Mouse (Mus musculus): ENCODE data around the gene Notch2.

Notch2 gene

GRCm38 (mm10) chr3:98013401-98014281 is at the start of gene Notch2:
Gene Notch2 (plus strand): TSS chr3:98013527.
- ATAC-seq (ENCODE audit: insufficient number of reproducible peaks, low FRiP score, low TSS enrichment): peak; percentile 28; the same call in 1 of the 2 replicates

DNA sequence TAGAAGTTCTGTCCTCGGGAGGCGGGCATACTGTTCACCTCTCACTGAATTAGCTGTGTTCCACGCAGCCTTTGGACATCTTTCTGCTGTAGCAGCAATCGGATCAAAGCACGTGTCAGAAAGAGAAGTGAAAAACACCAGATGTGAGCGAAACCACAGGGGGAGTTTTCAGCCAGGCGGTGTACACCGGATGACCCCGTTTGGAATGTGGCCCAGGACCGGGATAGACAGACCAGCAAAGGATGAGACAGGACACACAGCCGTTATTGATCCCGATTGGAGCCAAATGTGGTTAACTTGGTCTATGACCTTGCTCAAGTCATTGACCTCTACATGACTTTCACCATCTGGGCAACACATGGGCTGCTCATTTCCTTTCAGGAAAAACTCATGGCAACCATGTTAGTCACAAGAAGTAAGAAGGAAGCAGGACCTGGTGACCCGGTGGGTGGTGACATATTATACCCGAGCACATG is 48.4 kb upstream of the Notch2 start:
- ATAC-seq (ENCODE audit: insufficient number of reproducible peaks, low FRiP score, low TSS enrichment): no peak

- no peak for ATAC-seq (ENCODE audit: insufficient number of reproducible peaks, low FRiP score, low TSS enrichment)
Observed at GRCm38 (mm10) chr3:97967627-97968026, 45.7 kb upstream of the Notch2 start.

DNA sequence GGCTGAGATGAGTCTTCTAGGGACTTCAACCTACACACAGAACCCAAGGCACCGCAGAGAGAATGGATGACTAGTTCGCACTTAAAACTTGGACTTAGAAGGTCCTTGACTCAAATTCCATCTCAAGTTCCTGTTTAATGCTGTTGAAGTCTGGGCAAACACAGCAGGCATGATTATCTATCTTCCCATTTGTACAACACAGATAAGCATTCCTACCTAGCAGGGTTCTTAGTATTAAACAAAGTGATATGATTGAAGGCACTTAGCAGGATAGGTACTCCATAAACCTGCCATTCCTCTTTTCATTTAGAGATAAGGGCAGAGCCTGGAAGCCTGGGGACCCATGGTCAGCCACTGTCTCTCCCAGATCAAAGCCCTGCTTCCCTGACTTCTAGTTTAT is 45.1 kb upstream of the Notch2 start:
- no peak for ATAC-seq (ENCODE audit: insufficient number of reproducible peaks, low FRiP score, low TSS enrichment)

DNA sequence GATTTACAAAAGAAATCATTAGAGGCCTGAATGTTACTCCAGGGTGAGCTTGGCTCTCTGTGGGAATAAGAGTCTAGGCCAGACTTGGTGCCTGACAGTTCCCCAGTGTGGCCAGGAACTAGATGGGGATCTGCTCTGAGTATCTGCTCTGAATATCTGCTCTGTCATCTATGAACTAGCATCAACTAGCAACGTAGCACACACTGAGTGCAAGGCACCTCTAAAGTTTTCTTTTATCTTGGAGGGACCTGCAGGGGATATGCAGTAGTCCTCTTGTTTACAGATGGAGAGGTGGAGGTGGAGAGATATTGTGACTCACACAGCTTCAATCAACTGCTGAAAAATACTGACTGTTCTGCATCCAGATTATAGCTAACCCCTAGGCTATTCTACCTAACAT is 44.3 kb upstream of the Notch2 start:
- no peak for ATAC-seq (ENCODE audit: insufficient number of reproducible peaks, low FRiP score, low TSS enrichment)

DNA sequence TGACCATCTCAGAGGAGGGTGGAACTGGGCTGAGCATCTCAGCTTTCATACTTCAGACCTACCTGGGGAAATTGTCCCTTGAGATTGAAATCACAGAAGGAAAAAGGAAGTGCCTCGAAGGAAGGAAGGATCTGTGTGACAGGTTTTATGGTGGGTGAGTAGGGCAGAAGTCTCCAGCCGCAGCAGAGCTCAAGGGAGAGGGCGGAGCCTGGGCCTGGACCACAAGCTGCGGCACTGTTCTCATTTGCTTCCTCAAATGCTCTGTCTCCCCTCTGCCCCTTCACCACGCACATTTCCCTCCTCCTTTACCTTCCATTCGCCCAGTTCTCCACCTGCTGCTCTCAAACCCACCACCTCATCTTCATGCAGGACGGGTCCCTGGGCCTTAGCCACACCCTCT is 42.2 kb upstream of the Notch2 start:
- no peak for ATAC-seq (ENCODE audit: insufficient number of reproducible peaks, low FRiP score, low TSS enrichment)

GRCm38 (mm10) chr3:97972200-97972599 is 41.1 kb upstream of the Notch2 start:
- no peak for ATAC-seq (ENCODE audit: insufficient number of reproducible peaks, low FRiP score, low TSS enrichment)

- ATAC-seq (ENCODE audit: insufficient number of reproducible peaks, low FRiP score, low TSS enrichment): no peak
Observed at GRCm38 (mm10) chr3:97972707-97973106, 40.6 kb upstream of the Notch2 start.

DNA sequence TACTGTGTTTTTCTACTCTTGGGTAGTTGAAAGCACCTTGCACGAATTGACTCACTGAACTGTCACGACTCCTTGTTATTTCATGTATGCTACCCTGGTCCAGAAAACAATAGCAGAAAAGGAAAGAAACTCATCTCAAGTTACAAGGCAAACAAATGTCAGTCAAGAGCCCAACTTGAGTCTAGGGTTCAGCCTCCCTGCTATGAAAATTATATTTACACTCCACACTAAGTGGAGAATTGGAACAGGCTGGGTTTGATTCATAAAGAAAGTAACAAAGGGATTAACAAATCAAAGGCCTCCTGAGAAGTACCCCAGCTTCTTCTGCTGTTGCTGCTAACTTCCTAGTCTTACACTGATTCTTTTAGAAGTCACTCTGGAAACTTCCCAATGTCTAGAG is 40.0 kb upstream of the Notch2 start:
- ATAC-seq (ENCODE audit: insufficient number of reproducible peaks, low FRiP score, low TSS enrichment): no peak

DNA sequence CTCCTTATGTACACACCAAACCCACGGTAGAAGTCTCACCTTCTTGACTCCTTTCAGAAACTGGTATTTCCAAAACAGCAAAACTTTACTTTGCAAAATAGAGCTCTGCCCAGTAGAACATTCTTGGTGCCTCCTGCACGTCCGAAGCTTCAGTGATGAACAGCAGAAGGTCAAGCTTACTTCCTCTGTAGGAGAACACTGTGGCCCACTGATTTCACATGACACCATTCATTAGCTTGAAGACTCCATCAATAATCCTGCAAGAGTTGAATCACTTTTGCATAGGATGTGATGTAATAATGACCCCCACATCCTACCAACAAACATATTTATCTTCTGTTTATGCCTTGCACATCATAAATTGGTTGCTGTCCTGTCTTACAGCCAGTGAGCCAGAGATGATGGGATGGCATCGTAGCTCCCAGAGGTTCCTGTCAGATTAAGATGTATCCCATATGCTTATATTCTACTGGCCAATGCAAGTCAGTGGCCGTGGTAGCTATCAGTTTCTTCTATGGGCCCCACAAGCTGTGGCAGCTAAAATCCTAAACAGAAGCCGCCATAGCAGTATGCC is 39.0 kb upstream of the Notch2 start:
- ATAC-seq (ENCODE audit: insufficient number of reproducible peaks, low FRiP score, low TSS enrichment): no peak

DNA sequence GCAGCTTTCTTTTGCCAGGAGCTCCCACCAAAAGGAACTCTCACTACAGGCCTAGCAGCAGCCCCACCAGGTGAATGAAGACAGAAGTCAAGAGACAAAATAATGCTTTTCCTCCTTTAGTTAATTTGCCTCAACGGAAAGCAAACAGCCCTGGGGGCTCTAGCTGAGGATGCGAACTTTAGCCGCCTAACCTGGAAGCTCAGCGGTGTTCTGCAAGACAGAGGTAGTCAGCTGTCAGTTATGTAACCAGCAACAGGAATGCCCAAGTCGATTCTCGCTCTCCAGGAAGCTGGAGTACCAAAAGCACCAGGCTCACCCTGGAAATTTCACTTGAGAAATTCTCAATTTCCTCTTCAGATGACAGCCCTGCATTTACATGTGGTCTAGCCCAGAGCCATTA is 36.6 kb upstream of the Notch2 start:
- ATAC-seq (ENCODE audit: insufficient number of reproducible peaks, low FRiP score, low TSS enrichment): no peak

DNA sequence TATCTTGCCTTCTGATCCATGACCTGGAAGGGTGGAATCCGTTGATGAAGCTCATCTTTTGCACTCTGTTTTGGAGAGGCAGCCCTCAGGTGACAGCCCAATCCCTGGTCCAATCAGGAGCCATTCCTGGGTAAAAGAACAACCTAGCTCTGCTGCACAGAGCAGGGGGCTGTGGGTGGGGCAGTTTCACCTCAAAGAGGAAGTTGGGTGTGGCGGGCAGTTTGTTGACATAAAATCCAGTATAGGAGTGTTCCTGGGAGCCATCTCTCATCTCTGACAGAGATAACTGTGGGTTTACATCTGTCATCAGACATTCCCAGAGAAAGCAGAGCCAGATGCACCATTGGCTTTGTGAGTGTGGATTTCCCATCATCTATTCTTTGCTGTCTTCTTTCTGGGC is 34.6 kb upstream of the Notch2 start:
- ATAC-seq (ENCODE audit: insufficient number of reproducible peaks, low FRiP score, low TSS enrichment): no peak

GRCm38 (mm10) chr3:97980683-97981327 is 32.5 kb upstream of the Notch2 start:
- ATAC-seq (ENCODE audit: insufficient number of reproducible peaks, low FRiP score, low TSS enrichment): no peak

DNA sequence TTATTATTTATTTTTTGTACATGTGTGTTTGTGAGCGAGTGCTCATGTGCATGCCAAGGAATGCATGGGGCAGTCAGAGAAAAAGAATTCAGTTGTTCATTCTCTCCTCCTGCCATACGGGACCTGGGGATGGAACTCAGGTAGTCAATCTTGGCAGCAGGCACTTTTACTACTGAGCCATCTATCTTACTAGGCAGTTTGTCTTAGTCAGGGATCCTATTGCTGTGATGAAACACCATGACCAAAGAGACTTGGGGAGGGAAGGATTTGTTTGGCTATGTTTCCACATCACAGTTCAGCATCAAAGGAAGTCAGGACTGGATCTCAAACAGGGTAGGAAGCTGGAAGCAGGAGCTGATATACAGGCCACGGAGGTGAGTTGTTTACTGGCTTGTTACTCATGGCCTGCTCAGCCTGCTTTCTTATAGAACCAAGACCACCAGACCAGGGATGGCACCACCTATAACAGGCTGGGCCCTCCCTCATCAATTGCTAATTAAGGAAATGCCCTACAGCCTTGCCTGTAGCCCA is 31.9 kb upstream of the Notch2 start:
- ATAC-seq (ENCODE audit: insufficient number of reproducible peaks, low FRiP score, low TSS enrichment): no peak

GRCm38 (mm10) chr3:97984870-97985506 is 28.3 kb upstream of the Notch2 start:
- ATAC-seq (ENCODE audit: insufficient number of reproducible peaks, low FRiP score, low TSS enrichment): no peak

DNA sequence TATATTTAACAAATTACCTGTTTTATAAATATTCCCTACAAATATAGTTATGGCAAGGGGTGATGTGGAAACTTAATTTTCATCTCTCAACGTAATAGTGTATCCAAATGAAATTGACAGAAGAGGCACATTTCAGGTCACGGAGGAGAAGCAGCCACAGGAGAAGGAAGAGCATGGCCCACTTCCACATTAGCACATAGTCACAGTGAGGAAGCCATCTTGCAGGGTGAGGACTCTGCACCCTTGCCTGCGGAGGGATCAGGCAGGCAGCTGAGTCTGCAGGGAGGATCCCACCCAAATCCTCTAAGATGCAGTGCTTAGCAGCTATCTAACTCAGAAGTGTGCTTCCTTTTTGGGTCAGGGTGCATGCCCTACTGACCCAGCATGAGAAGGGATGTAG is 27.6 kb upstream of the Notch2 start:
- no peak for ATAC-seq (ENCODE audit: insufficient number of reproducible peaks, low FRiP score, low TSS enrichment)

- ATAC-seq (ENCODE audit: insufficient number of reproducible peaks, low FRiP score, low TSS enrichment): no peak
Observed at GRCm38 (mm10) chr3:97987153-97987552, 26.2 kb upstream of the Notch2 start.

GRCm38 (mm10) chr3:97988756-97989155 is 24.6 kb upstream of the Notch2 start:
- no peak for ATAC-seq (ENCODE audit: insufficient number of reproducible peaks, low FRiP score, low TSS enrichment)

DNA sequence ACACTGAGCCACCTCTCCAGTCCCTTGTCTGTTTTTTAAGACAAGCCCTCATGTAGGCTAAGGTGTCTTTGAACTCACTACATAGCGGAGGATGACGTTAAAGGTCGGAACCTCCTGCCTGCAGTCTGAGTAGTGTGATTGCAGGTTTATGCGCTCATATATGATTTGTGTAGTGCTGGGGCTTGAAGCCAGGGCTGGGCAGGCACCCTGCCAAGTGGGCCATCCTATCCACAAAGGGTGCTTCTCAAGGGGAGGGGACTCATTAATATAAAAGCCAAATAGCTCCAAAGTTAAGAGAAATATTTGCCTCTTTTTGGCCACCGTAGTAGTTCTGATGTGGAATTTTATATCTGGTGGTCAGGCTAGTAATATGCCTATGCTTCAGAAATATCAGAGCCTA is 22.8 kb upstream of the Notch2 start:
- no peak for ATAC-seq (ENCODE audit: insufficient number of reproducible peaks, low FRiP score, low TSS enrichment)

GRCm38 (mm10) chr3:97992289-97992688 is 21.0 kb upstream of the Notch2 start:
- ATAC-seq (ENCODE audit: insufficient number of reproducible peaks, low FRiP score, low TSS enrichment): no peak

DNA sequence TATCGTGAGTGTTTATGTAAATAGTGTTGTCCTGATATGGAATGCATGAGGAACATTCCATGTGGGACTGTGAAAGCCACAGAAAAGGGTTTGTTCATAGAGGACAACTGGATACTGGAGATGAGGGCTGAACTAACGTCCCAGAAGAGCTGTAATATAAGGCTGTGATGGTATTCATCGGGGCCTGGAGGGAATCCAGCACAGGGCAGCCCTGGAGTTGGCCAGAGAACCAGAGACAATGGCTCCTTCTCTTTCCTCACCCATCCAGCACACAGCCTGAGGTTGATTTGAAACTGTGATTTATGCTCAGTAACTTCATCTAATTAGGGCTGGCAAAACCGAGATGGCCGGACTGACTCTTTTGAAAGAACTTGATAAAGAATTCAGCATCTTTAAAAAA is 20.1 kb upstream of the Notch2 start:
- no peak for ATAC-seq (ENCODE audit: insufficient number of reproducible peaks, low FRiP score, low TSS enrichment)

Data from cerebellum, adult (tissue).